Mouse (Mus musculus) testis, adult 2 months (tissue): ENCODE results near the gene Kdm1a.

Experiments used
- CTCF ChIP-seq: fragments of 200-500 bp; IDR thresholded peaks from 2 replicates; pipeline ENCODE4 v1.5.1; 2012; ENCODE audit warnings: low read depth, mild to moderate bottlenecking, inconsistent platforms, low read length, moderate library complexity; ENCODE audit not compliant: control insufficient read depth, insufficient read depth, insufficient replicate concordance
- POLR2A ChIP-seq: fragments of 200-500 bp; IDR thresholded peaks from 2 replicates; pipeline ENCODE4 v1.6.1; 2012; ENCODE audit warnings: low read depth, mild to moderate bottlenecking, inconsistent platforms, low read length, moderate library complexity; ENCODE audit not compliant: control insufficient read depth

GRCm38 (mm10) chr4:136621956-136622355 is 19.4 kb upstream of the Kdm1a start:
- TF ChIP-seq CTCF (no peak), POLR2A (no peak)
